Mouse (Mus musculus) ES-Bruce4 (cell line): ENCODE measurements around the gene Pank1.

Source experiments
- CTCF ChIP-seq: IDR thresholded peaks from one replicate; pipeline ENCODE4 v1.8.1; 2011; ENCODE audit warnings: low read depth, low read length
- EP300 ChIP-seq: IDR thresholded peaks from 2 replicates; pipeline ENCODE4 v1.6.1; 2011; ENCODE audit warnings: low read depth, low read length; ENCODE audit not compliant: insufficient read depth

DNA sequence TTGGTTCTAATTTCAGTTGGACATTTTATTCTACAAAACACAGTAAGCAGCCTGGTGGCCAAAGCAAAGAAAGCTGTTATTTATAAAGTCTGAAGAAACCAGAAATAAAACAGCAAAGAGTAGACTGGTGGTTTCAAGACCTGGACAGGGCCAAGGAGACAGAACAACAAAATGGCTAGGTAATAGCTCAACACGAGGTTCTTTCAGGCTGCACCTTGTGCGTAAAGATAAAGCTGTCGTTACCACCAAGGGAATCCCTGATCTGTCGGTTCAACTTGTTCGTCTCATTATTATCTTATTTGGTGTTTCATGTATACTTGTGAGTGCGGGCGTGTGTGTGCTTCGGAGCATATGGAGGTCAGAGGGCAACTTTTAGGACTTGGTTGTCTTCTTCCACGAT lies 31.1 kb downstream of the Pank1 start:
- TF ChIP-seq CTCF, result no peak
- no peak for TF ChIP-seq EP300
